Mouse (Mus musculus) G1E (cell line): Measurements from ENCODE around the gene Ppp2r5d.

ENCODE experiments used
- CTCF ChIP-seq: IDR thresholded peaks from 2 replicates; pipeline ENCODE4 v1.5.1; 2012; ENCODE audit warnings: low read depth, low read length, inconsistent platforms, mixed read lengths
- GATA1 ChIP-seq: IDR thresholded peaks from 2 replicates; pipeline ENCODE4 v1.6.1; 2012; ENCODE audit warnings: borderline replicate concordance, low read length, inconsistent platforms, mixed read lengths

DNA sequence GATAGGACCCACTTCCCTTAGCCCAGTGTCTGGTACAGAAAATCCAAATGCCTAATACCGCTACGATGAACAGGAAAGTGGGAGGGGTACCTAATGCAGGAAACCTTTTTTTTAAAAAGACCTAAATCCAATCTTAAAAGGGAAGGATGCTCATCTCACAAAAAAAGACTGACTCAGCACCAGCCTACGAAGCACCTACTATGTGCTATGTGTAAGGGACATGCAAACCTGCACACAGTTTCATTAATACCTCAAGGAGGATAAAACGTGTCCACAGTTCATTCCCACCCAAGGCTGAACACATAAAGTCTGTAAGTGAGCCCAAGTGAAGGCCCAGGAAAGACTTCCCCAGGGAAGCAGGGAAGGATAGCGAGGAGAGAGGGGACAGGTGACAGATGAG is 2.4 kb downstream of the Ppp2r5d start:
- no peak for TF ChIP-seq CTCF
- TF ChIP-seq GATA1, result no peak
